Mouse (Mus musculus) ES-Bruce4 (cell line): ENCODE results near the gene Cela2a. TPM values are rescaled to one million over a fixed set of nuclear protein-coding genes. Genes with fewer than 3 reads are reported as not detected.

Experiments used
- H3K27ac ChIP-seq: 2 replicates; pipeline ENCODE4 v1.5.1; 2012; ENCODE audit warnings: low read length, inconsistent platforms; ENCODE audit not compliant: insufficient read depth
- H3K27me3 ChIP-seq: 2 replicates; pipeline ENCODE4 v1.6.1; 2012; ENCODE audit warnings: mild to moderate bottlenecking, low read length, inconsistent platforms; ENCODE audit not compliant: control insufficient read depth, poor library complexity, insufficient read depth, severe bottlenecking
- H3K36me3 ChIP-seq: 2 replicates; pipeline ENCODE4 v1.6.1; 2012; ENCODE audit warnings: inconsistent platforms, mild to moderate bottlenecking, low read length, moderate library complexity; ENCODE audit not compliant: control insufficient read depth, poor library complexity, insufficient read depth, severe bottlenecking
- H3K4me1 ChIP-seq: one replicate; pipeline ENCODE4 v1.8.1; 2011; ENCODE audit warnings: low read length; ENCODE audit not compliant: control insufficient read depth, insufficient read depth
- H3K4me3 ChIP-seq: 2 replicates; pipeline ENCODE4 v1.5.1; 2011; ENCODE audit warnings: low read depth, mild to moderate bottlenecking, low read length
- H3K9ac ChIP-seq: 2 replicates; pipeline ENCODE4 v1.6.1; 2012; ENCODE audit warnings: low read depth, mild to moderate bottlenecking, inconsistent platforms; ENCODE audit not compliant: poor library complexity, severe bottlenecking
- H3K9me3 ChIP-seq: replicated peaks from 2 replicates; pipeline ENCODE4 v1.6.1; 2012; ENCODE audit warnings: mild to moderate bottlenecking, low read length, inconsistent platforms; ENCODE audit not compliant: control insufficient read depth, poor library complexity, insufficient read depth, severe bottlenecking
- CTCF ChIP-seq: IDR thresholded peaks from one replicate; pipeline ENCODE4 v1.8.1; 2011; ENCODE audit warnings: low read depth, low read length
- EP300 ChIP-seq: IDR thresholded peaks from 2 replicates; pipeline ENCODE4 v1.6.1; 2011; ENCODE audit warnings: low read depth, low read length; ENCODE audit not compliant: insufficient read depth
- POLR2A ChIP-seq: IDR thresholded peaks from one replicate; pipeline ENCODE4 v1.8.1; 2011; ENCODE audit warnings: low read length; ENCODE audit not compliant: insufficient read depth
- polyA plus RNA-seq: library from polyadenylated mRNA; stranded (reverse); fragments of >200 nt; gene quantifications from 2 replicates; pipeline ENCODE4 v1.2.4, GENCODE M21; 2011; ENCODE audit warnings: low read depth; ENCODE audit not compliant: missing spikeins, insufficient read depth, insufficient read length

Cela2a gene
- not detected in 2 replicates for polyA plus RNA-seq

GRCm38 (mm10) chr4:141826060-141826459, at the start of gene Cela2a:
Gene Cela2a, minus strand, starts transcription at chr4:141826160.
- Histone ChIP-seq H3K27ac (no peak within 1 kb of the TSS), H3K9me3 (no peaks in the 10 kb centered on the region), H3K9ac (no peak within 1 kb of the TSS), H3K4me1 (no peaks in the 10 kb centered on the region), H3K4me3 (no peak within 1 kb of the TSS), H3K27me3 (no peaks in the 10 kb centered on the region), H3K36me3 (no peaks in the 10 kb centered on the region)
- TF ChIP-seq CTCF: no peak
- TF ChIP-seq POLR2A: no peak
- no peak for TF ChIP-seq EP300

GRCm38 (mm10) chr4:141875481-141876108, 49.6 kb upstream of the Cela2a start:
- Histone ChIP-seq H3K4me1 (peaks cover under 1% of the 10 kb centered on the region), H3K9ac (peak overlapping the region; percentile 87; the same call in 1 of the 2 replicates), H3K4me3 (peak overlapping the region; percentile 66), H3K27ac (no peak overlapping the region), H3K27me3 (no peaks in the 10 kb centered on the region), H3K36me3 (no peaks in the 10 kb centered on the region), H3K9me3 (no peaks in the 10 kb centered on the region)
- no peak for TF ChIP-seq EP300
- no peak for TF ChIP-seq CTCF
- TF ChIP-seq POLR2A: no peak

- H3K9ac ChIP-seq: peak within 1 kb of the TSS; percentile 87
- H3K36me3 ChIP-seq: no peaks in the 10 kb centered on the region
- peak within 1 kb of the TSS; percentile 79 for H3K4me3 ChIP-seq
- no peaks in the 10 kb centered on the region for H3K27me3 ChIP-seq
- H3K4me1 ChIP-seq: no peaks in the 10 kb centered on the region
- H3K27ac ChIP-seq: no peak within 1 kb of the TSS
- TF ChIP-seq EP300 (no peak), CTCF (no peak)
- H3K9me3 ChIP-seq: no peaks in the 10 kb centered on the region
These were observed 48.9 kb upstream of the Cela2a start, which contains the start of gene Efhd2 for GRCm38 (mm10) chr4:141874601-141875460. Gene Efhd2, minus strand, starts transcription at chr4:141874920.

GRCm38 (mm10) chr4:141874111-141874600, 48.2 kb upstream of the Cela2a start:
- Histone ChIP-seq H3K27ac (no peak overlapping the region), H3K27me3 (no peaks in the 10 kb centered on the region), H3K9me3 (no peaks in the 10 kb centered on the region), H3K4me1 (no peaks in the 10 kb centered on the region), H3K36me3 (no peaks in the 10 kb centered on the region), H3K9ac (peak overlapping the region; percentile 87), H3K4me3 (peak overlapping the region; percentile 79)
- TF ChIP-seq POLR2A (no peak), CTCF (no peak), EP300 (no peak)

- Histone ChIP-seq H3K4me3 (no peak overlapping the region), H3K4me1 (no peaks in the 10 kb centered on the region), H3K9ac (no peak overlapping the region)
These were observed 47.0 kb upstream of the Cela2a start for GRCm38 (mm10) chr4:141872977-141873376.

GRCm38 (mm10) chr4:141871909-141872308, 45.9 kb upstream of the Cela2a start:
- Histone ChIP-seq H3K4me1 (peaks cover 5% of the 10 kb centered on the region), H3K4me3 (no peak overlapping the region), H3K9me3 (no peaks in the 10 kb centered on the region), H3K27me3 (no peaks in the 10 kb centered on the region), H3K27ac (no peak overlapping the region), H3K9ac (no peak overlapping the region), H3K36me3 (no peaks in the 10 kb centered on the region)
- TF ChIP-seq EP300 (no peak), POLR2A (no peak), CTCF (no peak)

More at GRCm38 (mm10) chr4:141872977-141873376, 47.0 kb upstream of the Cela2a start:
- Histone ChIP-seq H3K27ac (no peak overlapping the region), H3K36me3 (no peaks in the 10 kb centered on the region), H3K27me3 (no peaks in the 10 kb centered on the region), H3K9me3 (no peaks in the 10 kb centered on the region)
- no peak for TF ChIP-seq CTCF
- TF ChIP-seq POLR2A: no peak
- TF ChIP-seq EP300: no peak
